Mouse (Mus musculus) liver, embryonic 14.5 days (tissue): ENCODE measurements at regions not wholly inside any gene's neighbourhood (a gene's known extent, or its start where the extent isn't known, plus 50 kb on each side); places are given as distances from the start of the nearest gene placed in this dataset.

Experiments used
- ATAC-seq: fragments of 200-750 bp; cut with Nextera tagmentation; 2 replicates; pipeline ENCODE4 v1.8.0; 2017; ENCODE audit warnings: moderate number of reproducible peaks, mild to moderate bottlenecking, moderate library complexity; ENCODE audit not compliant: insufficient read depth
- DNase-seq, 3 experiments: peaks; one replicate each; pipeline ENCODE4 v3.0.0-alpha.2; 2012 to 2013; ENCODE audit warnings: low read depth in 3 of 3, low spot score in 3 of 3
- H3K27ac ChIP-seq: fragments of 300-500 bp; sonication (generic); 2 replicates; pipeline ENCODE4 v1.5.1; 2014; ENCODE audit warnings: moderate library complexity, mild to moderate bottlenecking, control low read depth, inconsistent platforms
- H3K27me3 ChIP-seq: fragments of 300-500 bp; sonication (generic); 2 replicates; pipeline ENCODE4 v1.6.1; 2014; ENCODE audit warnings: mild to moderate bottlenecking, low read length, moderate library complexity; ENCODE audit not compliant: control insufficient read depth, insufficient read depth
- H3K36me3 ChIP-seq: fragments of 300-500 bp; sonication (generic); replicated peaks from 2 replicates; pipeline ENCODE4 v1.6.1; 2014; ENCODE audit warnings: low read depth; ENCODE audit not compliant: control insufficient read depth, insufficient read depth
- H3K4me1 ChIP-seq, 2 experiments: fragments of 200-500 bp in 1 of 2; fragments of 300-500 bp in 1 of 2; sonication (generic) in 1 of 2; replicated peaks; 2 replicates each; pipeline ENCODE4 v1.6.1; 2012 to 2014; ENCODE audit warnings: antibody characterized with exemption in 1 of 2, inconsistent platforms in 1 of 2, low read length in 1 of 2; ENCODE audit not compliant: control insufficient read depth in 2 of 2, insufficient read depth in 2 of 2
- H3K4me2 ChIP-seq: fragments of 300-500 bp; sonication (generic); 2 replicates; pipeline ENCODE4 v1.6.1; 2014; ENCODE audit warnings: low read depth, mild to moderate bottlenecking, control low read depth, moderate library complexity
- H3K4me3 ChIP-seq, 2 experiments: fragments of 200-500 bp in 1 of 2; fragments of 300-500 bp in 1 of 2; sonication (generic) in 1 of 2; 2 replicates each; pipeline ENCODE4 v1.5.1; 2012 to 2014; ENCODE audit warnings: low read depth in 2 of 2, low read length in 2 of 2, mild to moderate bottlenecking in 2 of 2, control low read depth in 1 of 2, inconsistent platforms in 1 of 2, moderate library complexity in 1 of 2; ENCODE audit not compliant: insufficient read depth in 1 of 2
- H3K9ac ChIP-seq: fragments of 300-500 bp; sonication (generic); replicated peaks from 2 replicates; pipeline ENCODE4 v1.6.1; 2014; ENCODE audit warnings: mild to moderate bottlenecking, control low read depth, moderate library complexity
- H3K9me3 ChIP-seq: fragments of 300-500 bp; sonication (generic); 2 replicates; pipeline ENCODE4 v1.6.1; 2016; ENCODE audit warnings: low read length, mixed read lengths; ENCODE audit not compliant: control insufficient read depth
- CTCF ChIP-seq: IDR thresholded peaks from 2 replicates; pipeline ENCODE4 v1.5.1; 2016; ENCODE audit warnings: antibody characterized with exemption, low read depth, control low read depth
- EP300 ChIP-seq: IDR thresholded peaks from 2 replicates; pipeline ENCODE4 v1.6.1; 2016; ENCODE audit warnings: antibody characterized with exemption, low read depth
- WGBS: fragments of 180-500 bp; shearing (Covaris S2); extraction: QIAGEN DNeasy Blood & Tissue Kit; methylation state at CpG from one replicate; pipeline ENCODE4 v1.1.7; 2014; ENCODE audit not compliant: insufficient replicate concordance; 5-methylcytosine and 5-hydroxymethylcytosine counted together

DNA sequence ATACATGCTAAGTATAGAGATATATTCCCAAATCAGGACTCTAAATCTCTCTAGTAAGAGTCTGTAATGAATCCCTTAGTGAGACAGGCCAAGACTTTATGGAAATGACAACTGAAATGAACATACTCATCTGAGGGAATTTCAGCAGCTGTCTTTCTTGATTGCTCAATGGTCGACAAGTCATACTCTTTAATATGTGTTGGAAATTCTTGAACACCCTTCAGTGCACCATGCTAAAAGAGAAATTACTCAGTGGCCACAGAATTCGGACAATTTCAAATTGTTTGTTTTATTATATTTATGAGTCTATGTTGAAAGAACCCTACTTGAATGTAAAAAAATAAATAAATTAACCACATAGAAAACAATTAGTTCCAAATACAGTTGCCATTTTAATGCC lies 802.1 kb downstream of the Nr2f2 start:
- ATAC-seq, result no peak
- Histone ChIP-seq H3K9ac (no peak overlapping the region), H3K4me1 (no peaks in the 10 kb centered on the region), H3K36me3 (no peaks in the 10 kb centered on the region), H3K4me3 (no peak overlapping the region), H3K27ac (no peak overlapping the region), H3K4me2 (no peak overlapping the region), H3K9me3 (no peaks in the 10 kb centered on the region), H3K27me3 (no peaks in the 10 kb centered on the region)
- no peak for DNase-seq
- 50% methylated on average over 2 of the region's 2 CpGs for whole genome bisulfite sequencing
- TF ChIP-seq CTCF (no peak), EP300 (no peak)

DNA sequence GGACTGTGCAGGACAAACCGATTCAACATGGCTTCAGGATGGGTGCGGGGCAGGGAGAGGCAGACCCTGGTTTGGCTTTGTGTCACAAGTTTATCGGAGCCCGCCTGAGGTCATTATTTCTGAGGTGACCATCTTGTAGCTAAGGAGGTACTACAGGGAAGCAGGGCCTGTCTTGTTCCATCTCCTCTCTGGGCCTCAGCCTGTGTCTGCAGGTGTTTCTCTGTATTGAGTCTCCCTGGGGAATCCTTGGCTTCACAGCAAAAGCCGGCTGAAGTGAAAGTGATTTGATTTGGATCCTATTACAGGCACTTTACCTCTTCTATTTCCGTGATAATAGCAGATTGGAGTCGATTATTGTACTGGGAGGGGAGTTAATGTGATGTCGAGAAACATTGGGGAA lies 805.7 kb upstream of the Arrdc4 start:
- TF ChIP-seq CTCF, result no peak
- Histone ChIP-seq H3K4me3 (no peak overlapping the region), H3K9me3 (no peaks in the 10 kb centered on the region), H3K4me1 (no peaks in the 10 kb centered on the region), H3K4me2 (no peak overlapping the region), H3K27ac (no peak overlapping the region), H3K27me3 (no peaks in the 10 kb centered on the region), H3K9ac (no peak overlapping the region), H3K36me3 (no peaks in the 10 kb centered on the region)
- WGBS, result 57% methylated on average over 8 of the region's 8 CpGs
- ATAC-seq, result no peak
- DNase-seq, result no peak

DNA sequence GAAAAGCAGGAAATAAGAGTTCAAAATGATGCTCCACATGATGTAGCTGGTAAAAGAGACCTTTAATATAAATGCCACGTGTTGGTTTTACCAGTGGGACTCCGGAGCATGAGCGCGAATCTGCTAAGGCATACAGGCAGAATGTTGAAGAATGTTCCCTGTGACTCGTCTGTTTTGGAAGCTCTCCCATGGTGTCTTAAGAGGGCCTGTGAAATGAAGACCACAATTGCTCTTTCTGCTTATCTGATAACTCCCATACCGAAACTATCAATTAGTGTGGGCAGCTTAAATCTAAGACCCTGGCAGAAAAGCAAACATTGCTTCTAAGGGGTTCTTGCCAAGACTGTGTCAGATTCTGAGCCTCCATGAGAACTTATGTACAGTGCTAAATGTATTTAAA lies 804.9 kb upstream of the Arrdc4 start:
- Histone ChIP-seq H3K9me3 (no peaks in the 10 kb centered on the region), H3K9ac (no peak overlapping the region), H3K36me3 (no peaks in the 10 kb centered on the region), H3K4me2 (no peak overlapping the region), H3K4me3 (no peak overlapping the region), H3K27ac (no peak overlapping the region), H3K4me1 (no peaks in the 10 kb centered on the region), H3K27me3 (no peaks in the 10 kb centered on the region)
- TF ChIP-seq EP300, result no peak
- TF ChIP-seq CTCF, result no peak
- 64% methylated on average over 6 of the region's 6 CpGs for WGBS
- DNase-seq (no peak), ATAC-seq (no peak)

DNA sequence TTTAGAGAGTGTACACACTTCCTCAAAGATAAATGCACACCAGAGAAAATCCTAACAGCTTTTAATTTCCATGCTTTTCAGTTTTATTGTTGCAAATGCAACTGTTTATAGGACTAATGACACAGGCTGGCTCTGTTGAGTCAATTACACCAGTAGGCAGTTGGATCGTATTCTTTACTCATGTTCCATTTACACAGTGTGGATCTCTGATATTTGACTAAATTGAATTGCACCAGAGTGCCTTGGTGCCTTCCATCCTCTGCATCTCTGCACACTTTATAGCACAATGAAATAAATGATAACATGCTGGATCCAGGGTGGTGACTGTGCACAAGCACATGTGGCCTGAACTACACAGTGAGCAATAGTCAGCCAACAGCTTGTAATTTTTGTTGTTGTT lies 787.0 kb upstream of the Arrdc4 start:
- ATAC-seq, result no peak

DNA sequence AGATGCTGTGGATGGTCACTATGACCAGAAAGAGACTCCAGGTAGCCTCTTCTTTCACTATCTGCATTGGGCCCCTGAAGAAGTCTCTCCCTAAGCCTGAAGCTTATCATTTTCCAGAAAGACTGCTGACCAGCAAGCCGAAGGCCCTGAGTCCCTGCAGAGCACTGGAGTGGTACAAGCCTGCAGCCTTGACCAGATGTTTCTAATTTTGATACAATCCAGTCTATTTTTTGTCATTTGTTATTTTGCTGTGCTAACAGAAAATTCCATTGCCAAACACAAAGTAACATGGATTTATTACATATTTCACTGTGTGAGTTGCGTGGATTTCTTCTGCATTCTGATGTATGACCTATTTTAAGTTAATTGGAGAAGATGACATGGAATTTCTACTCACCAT lies 764.9 kb upstream of the Arrdc4 start:
- Histone ChIP-seq H3K9ac (no peak overlapping the region), H3K4me1 (no peaks in the 10 kb centered on the region), H3K27ac (no peak overlapping the region), H3K4me3 (no peak overlapping the region), H3K4me2 (no peak overlapping the region), H3K27me3 (no peaks in the 10 kb centered on the region), H3K9me3 (no peaks in the 10 kb centered on the region), H3K36me3 (no peaks in the 10 kb centered on the region)
- 42% methylated on average over 2 of the region's 2 CpGs for WGBS
- DNase-seq, result no peak
- ATAC-seq, result no peak
- no peak for TF ChIP-seq CTCF
- no peak for TF ChIP-seq EP300

More for the DNA sequence above, 787.0 kb upstream of the Arrdc4 start:
- 66% methylated on average over 1 of the region's 1 CpGs for WGBS
- no peak for DNase-seq
- Histone ChIP-seq H3K4me3 (no peak overlapping the region), H3K27ac (no peak overlapping the region), H3K4me1 (no peaks in the 10 kb centered on the region), H3K9me3 (no peaks in the 10 kb centered on the region), H3K27me3 (no peaks in the 10 kb centered on the region), H3K36me3 (no peaks in the 10 kb centered on the region), H3K4me2 (no peak overlapping the region), H3K9ac (no peak overlapping the region)
- TF ChIP-seq EP300, result no peak
- TF ChIP-seq CTCF, result no peak

DNA sequence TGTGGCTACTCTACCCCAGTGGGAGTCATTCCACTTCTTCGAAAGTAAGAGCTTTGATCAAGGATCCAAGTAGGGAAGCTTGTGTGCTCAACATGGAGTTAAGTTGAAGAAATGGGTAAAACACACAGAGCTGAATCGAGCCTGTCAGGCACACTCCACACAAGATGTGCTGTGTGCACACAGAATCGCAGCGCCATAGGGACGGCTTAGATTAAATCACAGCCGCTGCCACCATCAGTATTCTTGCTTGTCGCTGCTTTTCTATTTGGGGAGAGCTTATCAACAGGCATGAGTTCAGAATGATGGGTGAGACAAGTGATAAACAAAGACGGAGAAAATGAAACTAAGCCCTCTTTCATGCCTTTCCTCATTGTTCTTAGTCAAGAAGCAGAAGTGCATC lies 761.3 kb upstream of the Arrdc4 start:
- H3K9ac ChIP-seq, result no peak overlapping the region
- H3K27ac ChIP-seq, result no peak overlapping the region
- no peak overlapping the region for H3K4me3 ChIP-seq
- no peak overlapping the region for H3K4me2 ChIP-seq
- H3K4me1 ChIP-seq, result no peaks in the 10 kb centered on the region
- no peaks in the 10 kb centered on the region for H3K9me3 ChIP-seq
- no peaks in the 10 kb centered on the region for H3K36me3 ChIP-seq
- no peaks in the 10 kb centered on the region for H3K27me3 ChIP-seq
- 66% methylated on average over 8 of the region's 8 CpGs for WGBS
- no peak for ATAC-seq
- TF ChIP-seq CTCF (no peak), EP300 (no peak)
- DNase-seq, result no peak
